Mouse (Mus musculus) CD4-positive, CD25-positive, alpha-beta regulatory T cell (primary cell): ENCODE measurements around the gene Hoxb2. TPM values are rescaled to one million over a fixed set of nuclear protein-coding genes. Genes with fewer than 3 reads are reported as not detected.

ENCODE experiments used
- polyA plus RNA-seq: library from polyadenylated mRNA; unstranded; fragments of 100-300 nt; shearing (Covaris generic); gene quantifications from one replicate; pipeline ENCODE4 v1.2.1, GENCODE M21; 2017

Gene Hoxb2
- not detected for polyA plus RNA-seq

GRCm38 (mm10) chr11:96350341-96350624 is at the start of gene Hoxb2:
Hoxb2 (plus strand) TSS chr11:96350525.

GRCm38 (mm10) chr11:96303151-96304099 is 46.9 kb upstream of the Hoxb2 start, which contains the start of gene Hoxb5:
Hoxb5 (plus strand) TSS chr11:96303336.

GRCm38 (mm10) chr11:96317608-96318367 is 32.5 kb upstream of the Hoxb2 start, which contains the start of gene Hoxb4:
Hoxb4 (plus strand) TSS chr11:96318267.

GRCm38 (mm10) chr11:96323154-96323553 is 27.2 kb upstream of the Hoxb2 start, which contains the start of gene Hoxb3:
Hoxb3 (plus strand) TSS chr11:96323326.

GRCm38 (mm10) chr11:96365441-96366091 is 15.2 kb downstream of the Hoxb2 start, which contains the start of gene Hoxb1:
Hoxb1 (plus strand) TSS chr11:96365752.

Other genes starting within 250 kb of the Hoxb2 start
- not detected for gene Calcoco2, start 238.6 kb upstream of the Hoxb2 start, polyA plus RNA-seq
- not detected for gene Ttll6, start 216.7 kb upstream of the Hoxb2 start, polyA plus RNA-seq
- not detected for gene Hoxb13, start 156.2 kb upstream of the Hoxb2 start, polyA plus RNA-seq
- gene Hoxb9, start 79.1 kb upstream of the Hoxb2 start, polyA plus RNA-seq = not detected
- not detected for gene Hoxb8, start 68.6 kb upstream of the Hoxb2 start, polyA plus RNA-seq
- not detected for gene Hoxb7, start 63.9 kb upstream of the Hoxb2 start, polyA plus RNA-seq
- gene Hoxb6, start 58.0 kb upstream of the Hoxb2 start, polyA plus RNA-seq = not detected
- gene Hoxb5, start 47.2 kb upstream of the Hoxb2 start, polyA plus RNA-seq = 0.10 TPM
- 0.41 TPM for gene Hoxb4, start 32.3 kb upstream of the Hoxb2 start, polyA plus RNA-seq
- gene Hoxb3, start 27.2 kb upstream of the Hoxb2 start, polyA plus RNA-seq = 0.11 TPM
- gene Hoxb1, start 15.2 kb downstream of the Hoxb2 start, polyA plus RNA-seq = 0.28 TPM
- 725 TPM for gene Skap1, start 114.1 kb downstream of the Hoxb2 start, polyA plus RNA-seq